Mouse (Mus musculus) liver, embryonic 16.5 days (tissue): Measurements from ENCODE around the gene Pdzd11. TPM values are rescaled to one million over a fixed set of nuclear protein-coding genes. Genes with fewer than 3 reads are reported as not detected.

Experiments used
- ATAC-seq: fragments of 200-750 bp; cut with Nextera tagmentation; 2 replicates; pipeline ENCODE4 v1.8.0; 2017; ENCODE audit warnings: low read depth, mild to moderate bottlenecking, moderate number of reproducible peaks, moderate library complexity
- H3K27ac ChIP-seq: fragments of 300-500 bp; sonication (generic); 2 replicates; pipeline ENCODE4 v1.5.1; 2014; ENCODE audit warnings: mild to moderate bottlenecking, low read length
- H3K27me3 ChIP-seq: fragments of 300-500 bp; sonication (generic); 2 replicates; pipeline ENCODE4 v1.6.1; 2014; ENCODE audit warnings: low read depth, low read length, mixed read lengths; ENCODE audit not compliant: control insufficient read depth, insufficient read depth
- H3K36me3 ChIP-seq: fragments of 300-500 bp; sonication (generic); 2 replicates; pipeline ENCODE4 v1.6.1; 2014; ENCODE audit warnings: mild to moderate bottlenecking; ENCODE audit not compliant: control insufficient read depth, insufficient read depth
- H3K4me1 ChIP-seq: fragments of 300-500 bp; sonication (generic); 2 replicates; pipeline ENCODE4 v1.6.1; 2014; ENCODE audit warnings: low read depth, low read length, mixed read lengths; ENCODE audit not compliant: control insufficient read depth
- H3K4me2 ChIP-seq: fragments of 300-500 bp; sonication (generic); 2 replicates; pipeline ENCODE4 v1.6.1; 2014; ENCODE audit warnings: low read depth, low read length, mixed read lengths
- H3K4me3 ChIP-seq: fragments of 300-500 bp; sonication (generic); 2 replicates; pipeline ENCODE4 v1.5.1; 2014; ENCODE audit warnings: low read depth, mild to moderate bottlenecking, low read length
- H3K9ac ChIP-seq: fragments of 300-500 bp; sonication (generic); 2 replicates; pipeline ENCODE4 v1.6.1; 2014; ENCODE audit warnings: low read depth, low read length
- H3K9me3 ChIP-seq: fragments of 300-500 bp; sonication (generic); replicated peaks from 2 replicates; pipeline ENCODE4 v1.6.1; 2016; ENCODE audit warnings: low read length; ENCODE audit not compliant: control insufficient read depth
- WGBS: fragments of 180-500 bp; shearing (Covaris S2); extraction: QIAGEN DNeasy Blood & Tissue Kit; methylation state at CpG from one replicate; pipeline ENCODE4 v1.1.7; 2014; ENCODE audit not compliant: insufficient replicate concordance; 5-methylcytosine and 5-hydroxymethylcytosine counted together
- polyA plus RNA-seq: library from polyadenylated mRNA; unstranded; fragments of >200 nt; fragmentation: Nextera tagmentation; extraction: Ambion mirVana; gene quantifications from 2 replicates; pipeline ENCODE4 v1.2.1, GENCODE M21; 2015

The Pdzd11 gene
- polyA plus RNA-seq, 1 experiment from 2014 or later = 49.4 TPM

GRCm38 (mm10) chrX:100618488-100618887 is 7.9 kb downstream of the Pdzd11 start:
- Histone ChIP-seq H3K9me3 (no peaks in the 10 kb centered on the region), H3K4me3 (no peak overlapping the region), H3K27me3 (peaks cover 2% of the 10 kb centered on the region), H3K27ac (no peak overlapping the region), H3K9ac (no peak overlapping the region), H3K4me2 (no peak overlapping the region), H3K36me3 (peaks cover 7% of the 10 kb centered on the region; the same call in 1 of the 2 replicates), H3K4me1 (no peaks in the 10 kb centered on the region)
- no peak for ATAC-seq
- WGBS = 45% methylated on average over 3 of the region's 3 CpGs

- Histone ChIP-seq H3K9ac (no peak within 1 kb of the TSS), H3K4me2 (no peak within 1 kb of the TSS), H3K4me1 (no peaks in the 10 kb centered on the region), H3K27ac (no peak within 1 kb of the TSS), H3K36me3 (no peaks in the 10 kb centered on the region), H3K9me3 (no peaks in the 10 kb centered on the region), H3K4me3 (no peak within 1 kb of the TSS), H3K27me3 (no peaks in the 10 kb centered on the region)
- 59% methylated on average over 1 of the region's 1 CpGs for WGBS
- no peak for ATAC-seq
Measured at GRCm38 (mm10) chrX:100605314-100605713, 21.1 kb downstream of the Pdzd11 start, which contains the start of gene Arr3. Gene Arr3 (plus strand): TSS chrX:100605497.

GRCm38 (mm10) chrX:100599755-100600154 is 26.6 kb downstream of the Pdzd11 start:
- Histone ChIP-seq H3K27ac (no peak overlapping the region), H3K4me2 (no peak overlapping the region), H3K36me3 (no peaks in the 10 kb centered on the region), H3K4me3 (no peak overlapping the region), H3K27me3 (no peaks in the 10 kb centered on the region; the same call in 1 of the 2 replicates), H3K9me3 (no peaks in the 10 kb centered on the region), H3K4me1 (no peaks in the 10 kb centered on the region), H3K9ac (no peak overlapping the region)
- no peak for ATAC-seq
- 62% methylated on average over 4 of the region's 4 CpGs for WGBS

- Histone ChIP-seq H3K27ac (no peak overlapping the region), H3K27me3 (no peaks in the 10 kb centered on the region; the same call in 1 of the 2 replicates), H3K36me3 (no peaks in the 10 kb centered on the region), H3K4me2 (no peak overlapping the region), H3K9ac (no peak overlapping the region), H3K4me3 (no peak overlapping the region), H3K4me1 (no peaks in the 10 kb centered on the region), H3K9me3 (no peaks in the 10 kb centered on the region)
- ATAC-seq = 0 out of 2 replicates have a peak, but pooled peaks have one; percentile 24
- 27% methylated on average over 5 of the region's 5 CpGs for WGBS
Measured at GRCm38 (mm10) chrX:100597439-100597838, 28.9 kb downstream of the Pdzd11 start.

- ATAC-seq = peak; percentile 56
- H3K4me1 ChIP-seq = no peaks in the 10 kb centered on the region
- no peak within 1 kb of the TSS for H3K27ac ChIP-seq
- WGBS = 42% methylated on average over 4 of the region's 4 CpGs
- no peak within 1 kb of the TSS for H3K9ac ChIP-seq
- no peaks in the 10 kb centered on the region for H3K36me3 ChIP-seq
- H3K4me2 ChIP-seq = no peak within 1 kb of the TSS
- no peak within 1 kb of the TSS for H3K4me3 ChIP-seq
- no peaks in the 10 kb centered on the region for H3K9me3 ChIP-seq
- peaks cover 3% of the 10 kb centered on the region; the same call in 1 of the 2 replicates for H3K27me3 ChIP-seq
Measured at GRCm38 (mm10) chrX:100594791-100595190, 31.6 kb downstream of the Pdzd11 start, which contains the start of gene P2ry4. Gene P2ry4 (minus strand): TSS chrX:100594869.

Other genes starting within 250 kb of the Pdzd11 start
- gene Otud6a, start 197.6 kb downstream of the Pdzd11 start, polyA plus RNA-seq = not detected in 2 replicates
- gene Awat2, start 183.9 kb downstream of the Pdzd11 start, polyA plus RNA-seq = 0.09 and 0.18 TPM in 2 replicates
- gene Igbp1, start 132.3 kb downstream of the Pdzd11 start, polyA plus RNA-seq = 11.3 and 11.9 TPM in 2 replicates
- gene Dgat2l6, start 101.7 kb downstream of the Pdzd11 start, polyA plus RNA-seq = not detected in 2 replicates
- gene Awat1, start 54.3 kb downstream of the Pdzd11 start, polyA plus RNA-seq = not detected in 2 replicates
- 0.74 TPM in 2 replicates for gene P2ry4, start 31.7 kb downstream of the Pdzd11 start, polyA plus RNA-seq
- not detected in 2 replicates for gene Arr3, start 21.1 kb downstream of the Pdzd11 start, polyA plus RNA-seq
- 21.2 and 22.6 TPM in 2 replicates for gene Kif4, start 831 bp downstream of the Pdzd11 start, polyA plus RNA-seq
- gene Gdpd2, start 103.3 kb upstream of the Pdzd11 start, polyA plus RNA-seq = 0.08 TPM in 1 of 2 replicates, not detected in the other
- 0.72 and 0.79 TPM in 2 replicates for gene Dlg3, start 141.2 kb upstream of the Pdzd11 start, polyA plus RNA-seq